Mouse (Mus musculus): ENCODE measurements around the gene Slc41a3.

The Slc41a3 gene

GRCm38 (mm10) chr6:90604533-90605297 lies at the start of gene Slc41a3:
Gene Slc41a3 (plus strand): TSS chr6:90604725.
- ChIA-PET CTCF (interaction anchor here (0.5 to 5.2 kb wide), 25 partner anchors 9 to 549 kb away, joined by 3 to 48 read pairs (median 3); partner anchors contain the start of genes Cfap100 (in 1 of the 4) and Iqsec1 (in 1 of the 4)), POLR2A (interaction anchor here (0.6 to 2.2 kb wide), 25 partner anchors 10 to 968 kb away, joined by 3 to 10 read pairs (median 4); partner anchors contain the start of genes Hdac11 (in 1 of the 4) and Zxdc (in 1 of the 4))

GRCm38 (mm10) chr6:90556534-90557058 lies 47.9 kb upstream of the Slc41a3 start:
- CTCF ChIA-PET = interaction anchor here in 2 of 4 experiments (1.1 to 1.6 kb wide), 4 partner anchors 19 to 128 kb away, joined by 3 to 5 read pairs (median 3); partner anchors contain the start of gene Cfap100 (in 1 of the 2)
- POLR2A ChIA-PET = interaction anchor here in 2 of 4 experiments (0.7 to 1.2 kb wide), 4 partner anchors 11 to 50 kb away, joined by 3 to 4 read pairs (median 3); no protein-coding TSS in a partner anchor

GRCm38 (mm10) chr6:90557077-90557476 lies 47.4 kb upstream of the Slc41a3 start:
- POLR2A ChIA-PET = interaction anchor here in 2 of 4 experiments (1.0 to 1.4 kb wide), 3 partner anchors 19 to 50 kb away, joined by 3 to 4 read pairs (median 3); no protein-coding TSS in a partner anchor

GRCm38 (mm10) chr6:90557829-90558693 lies 46.5 kb upstream of the Slc41a3 start:
- CTCF ChIA-PET = interaction anchor here in 2 of 4 experiments (0.6 to 1.2 kb wide), 2 partner anchors 17 to 20 kb away, joined by 3 read pairs; no protein-coding TSS in a partner anchor
- POLR2A ChIA-PET = interaction anchor here in 2 of 4 experiments (0.6 to 10.8 kb wide), 7 partner anchors 9 to 45 kb away, joined by 3 to 141 read pairs (median 3); no protein-coding TSS in a partner anchor

More at GRCm38 (mm10) chr6:90557077-90557476, 47.4 kb upstream of the Slc41a3 start:
- CTCF ChIA-PET = interaction anchor here in 2 of 4 experiments (1.2 to 1.6 kb wide), 2 partner anchors 18 to 50 kb away, joined by 3 to 5 read pairs; no protein-coding TSS in a partner anchor

- CTCF ChIA-PET = interaction anchor here in 2 of 4 experiments (0.6 to 2.7 kb wide), 9 partner anchors 14 to 613 kb away, joined by 3 to 8 read pairs (median 4); partner anchors contain the start of genes Cfap100 (in 1 of the 2) and Slc41a3 (in 1 of the 2)
- POLR2A ChIA-PET = interaction anchor here in 3 of 4 experiments (0.6 to 10.8 kb wide), 30 partner anchors 7 to 428 kb away, joined by 3 to 141 read pairs (median 4); partner anchors contain the start of genes Cfap100 (in 1 of the 3), Iqsec1 (in 1 of the 3), Klf15 (in 1 of the 3) and Slc41a3 (in 1 of the 3)
Measured at GRCm38 (mm10) chr6:90560390-90561058, 44.0 kb upstream of the Slc41a3 start.

- CTCF ChIA-PET = interaction anchor here in 3 of 4 experiments (0.9 to 2.7 kb wide), 10 partner anchors 14 to 138 kb away, joined by 3 to 8 read pairs (median 4); partner anchors contain the start of genes Cfap100 (in 1 of the 3) and Slc41a3 (in 1 of the 3)
- POLR2A ChIA-PET = interaction anchor here in 3 of 4 experiments (0.7 to 10.8 kb wide), 45 partner anchors 8 to 917 kb away, joined by 3 to 141 read pairs (median 4); partner anchors contain the start of genes Cfap100 (in 1 of the 3), Iqsec1 (in 1 of the 3), Klf15 (in 1 of the 3) and Slc41a3 (in 1 of the 3)
Measured at GRCm38 (mm10) chr6:90561234-90561781, 43.2 kb upstream of the Slc41a3 start.

GRCm38 (mm10) chr6:90564240-90564639 lies 40.3 kb upstream of the Slc41a3 start:
- ChIA-PET CTCF (interaction anchor here in 3 of 4 experiments (0.7 to 1.9 kb wide), 6 partner anchors 11 to 113 kb away, joined by 3 to 7 read pairs (median 4); no protein-coding TSS in a partner anchor), POLR2A (interaction anchor here in 3 of 4 experiments (0.5 to 10.8 kb wide), 10 partner anchors 11 to 924 kb away, joined by 3 to 141 read pairs (median 3); no protein-coding TSS in a partner anchor)

- ChIA-PET CTCF (interaction anchor here (0.6 to 1.9 kb wide), 8 partner anchors 9 to 1575 kb away, joined by 3 to 7 read pairs (median 3); no protein-coding TSS in a partner anchor), POLR2A (interaction anchor here (0.6 to 10.8 kb wide), 16 partner anchors 9 to 1540 kb away, joined by 3 to 141 read pairs (median 4); no protein-coding TSS in a partner anchor)
Measured at GRCm38 (mm10) chr6:90565357-90566215, 38.9 kb upstream of the Slc41a3 start.

- ChIA-PET POLR2A (interaction anchor here in 3 of 4 experiments (0.6 to 10.8 kb wide), 11 partner anchors 8 to 146 kb away, joined by 3 to 141 read pairs (median 3); no protein-coding TSS in a partner anchor), CTCF (interaction anchor here (0.6 to 1.6 kb wide), 4 partner anchors 8 to 1204 kb away, joined by 3 to 7 read pairs (median 4); no protein-coding TSS in a partner anchor)
Measured at GRCm38 (mm10) chr6:90567486-90567885, 37.0 kb upstream of the Slc41a3 start.

- CTCF ChIA-PET = interaction anchor here (0.6 to 1.6 kb wide), 5 partner anchors 8 to 1205 kb away, joined by 3 to 7 read pairs (median 4); no protein-coding TSS in a partner anchor
- POLR2A ChIA-PET = interaction anchor here in 3 of 4 experiments (0.6 to 10.8 kb wide), 9 partner anchors 9 to 145 kb away, joined by 3 to 141 read pairs (median 3); no protein-coding TSS in a partner anchor
Measured at GRCm38 (mm10) chr6:90567928-90568327, 36.6 kb upstream of the Slc41a3 start.

GRCm38 (mm10) chr6:90568721-90569120 lies 35.8 kb upstream of the Slc41a3 start:
- CTCF ChIA-PET = interaction anchor here in 2 of 4 experiments (0.7 to 1.7 kb wide), 4 partner anchors 31 to 146 kb away, joined by 3 to 6 read pairs (median 4); no protein-coding TSS in a partner anchor

GRCm38 (mm10) chr6:90569736-90570383 lies 34.7 kb upstream of the Slc41a3 start:
- CTCF ChIA-PET = interaction anchor here in 1 of 4 experiments (0.7 to 1.7 kb wide), 3 partner anchors 37 to 141 kb away, joined by 3 to 4 read pairs (median 3); partner anchors contain the start of gene Cfap100

More at GRCm38 (mm10) chr6:90568721-90569120, 35.8 kb upstream of the Slc41a3 start:
- POLR2A ChIA-PET = interaction anchor here in 3 of 4 experiments (0.6 to 2.6 kb wide), 5 partner anchors 18 to 133 kb away, joined by 3 to 17 read pairs (median 4); no protein-coding TSS in a partner anchor

GRCm38 (mm10) chr6:90570392-90570791 lies 34.1 kb upstream of the Slc41a3 start:
- CTCF ChIA-PET = interaction anchor here in 1 of 4 experiments (1.0 kb wide), 1 partner anchor 38 kb away, joined by 3 read pairs; no protein-coding TSS in a partner anchor
- POLR2A ChIA-PET = interaction anchor here in 3 of 4 experiments (0.6 to 2.6 kb wide), 3 partner anchors 9 to 20 kb away, joined by 3 to 17 read pairs (median 5); no protein-coding TSS in a partner anchor

More at GRCm38 (mm10) chr6:90569736-90570383, 34.7 kb upstream of the Slc41a3 start:
- POLR2A ChIA-PET = interaction anchor here in 3 of 4 experiments (0.6 to 2.6 kb wide), 6 partner anchors 9 to 147 kb away, joined by 3 to 17 read pairs (median 3); partner anchors contain the start of gene Slc41a3 (in 1 of the 3)
